Mouse (Mus musculus) heart, postnatal 25 days (tissue): ENCODE data around the gene Syce3. TPM values are rescaled to one million over a fixed set of nuclear protein-coding genes. Genes with fewer than 3 reads are reported as not detected.

ENCODE experiments used
- total RNA-seq, 2 experiments: library from RNA; stranded (reverse); gene quantifications; 2 replicates each; pipeline ENCODE4 v1.2.3; 2021

The Syce3 gene
- total RNA-seq, 2 experiments from 2014 or later, result not detected

Other genes starting within 250 kb of the Syce3 start
- 10 to 100 TPM; 81.5 to 86.1 TPM for gene Plxnb2, start 229.7 kb downstream of the Syce3 start, total RNA-seq
- 1 to 10 TPM; 8.4 to 8.7 TPM for gene Dennd6b, start 214.0 kb downstream of the Syce3 start, total RNA-seq
- 10 to 100 TPM; 63.4 to 65.0 TPM for gene Ppp6r2, start 198.9 kb downstream of the Syce3 start, total RNA-seq
- 10 to 100 TPM; 58.3 to 64.4 TPM for gene Sbf1, start 95.2 kb downstream of the Syce3 start, total RNA-seq
- not detected for gene Adm2, start 87.8 kb downstream of the Syce3 start, total RNA-seq
- not detected for gene Miox, start 76.1 kb downstream of the Syce3 start, total RNA-seq
- gene Lmf2, start 54.8 kb downstream of the Syce3 start, total RNA-seq, result 10 to 100 TPM; 30.6 to 31.8 TPM
- gene Ncaph2, start 54.8 kb downstream of the Syce3 start, total RNA-seq, result 10 to 100 TPM; 52.0 to 60.4 TPM
- 10 to 100 TPM; 23.0 to 24.2 TPM for gene Sco2, start 36.7 kb downstream of the Syce3 start, total RNA-seq
- under 1 TPM; 0.44 to 0.64 TPM for gene Tymp, start 33.5 kb downstream of the Syce3 start, total RNA-seq
- gene Odf3b, start 31.2 kb downstream of the Syce3 start, total RNA-seq, result 1 to 10 TPM; 1.3 TPM
- not detected for gene Klhdc7b, start 25.6 kb downstream of the Syce3 start, total RNA-seq
- 100 to 1,000 TPM; 512 to 569 TPM for gene Cpt1b, start 15.4 kb upstream of the Syce3 start, total RNA-seq
- 1 to 10 TPM; 1.5 TPM for gene C730034F03Rik, start 19.1 kb upstream of the Syce3 start, total RNA-seq
- gene Gm44502, start 19.2 kb upstream of the Syce3 start, total RNA-seq, result 10 to 100 TPM; 14.5 to 16.4 TPM
- gene Chkb, start 19.4 kb upstream of the Syce3 start, total RNA-seq, result 10 to 100 TPM; 40.6 to 44.9 TPM
- gene Mapk8ip2, start 43.4 kb upstream of the Syce3 start, total RNA-seq, result under 1 TPM; 0.10 to 0.11 TPM
- 10 to 100 TPM; 12.0 to 13.1 TPM for gene Arsa, start 66.9 kb upstream of the Syce3 start, total RNA-seq
- gene Shank3, start 89.1 kb upstream of the Syce3 start, total RNA-seq, result 10 to 100 TPM; 48.2 to 53.3 TPM
- gene Acr, start 157.8 kb upstream of the Syce3 start, total RNA-seq, result under 1 TPM in 1 of 2 experiments, not detected in 1; 0.36 TPM
- 1 to 10 TPM; 3.5 to 7.5 TPM for gene Rabl2, start 181.4 kb upstream of the Syce3 start, total RNA-seq